Mouse (Mus musculus): ENCODE measurements around the gene N4bp2l1.

- TF ChIP-seq GATA1 (IDR thresholded peaks at IDR 0.05; ENCODE audit: borderline replicate concordance, low read length) (no peak), FLI1 (IDR thresholded peaks at IDR 0.05; ENCODE audit: low read length) (no peak)
Observed at GRCm38 (mm10) chr5:150597088-150597487, at the start of gene N4bp2l1.

All from megakaryocyte, embryonic 14.5 days (primary cell).